Mouse (Mus musculus) heart, embryonic 11.5 days (tissue): ENCODE measurements around the gene Pax5. TPM values are rescaled to one million over a fixed set of nuclear protein-coding genes. Genes with fewer than 3 reads are reported as not detected.
A peak's percentile ranks its signal among the peaks of the same experiment; 100 is the strongest.

Experiments used
- ATAC-seq: fragments of 200-750 bp; cut with Nextera tagmentation; replicated peaks from 2 replicates; pipeline ENCODE4 v1.8.0; 2017; ENCODE audit warnings: moderate library complexity; ENCODE audit not compliant: insufficient number of reproducible peaks, low FRiP score, low TSS enrichment
- H3K27ac ChIP-seq: fragments of 300-500 bp; sonication (generic); 2 replicates; pipeline ENCODE4 v1.5.1; 2014; ENCODE audit warnings: mild to moderate bottlenecking, low read depth, low read length
- H3K27me3 ChIP-seq: fragments of 300-500 bp; sonication (generic); 2 replicates; pipeline ENCODE4 v1.6.1; 2014; ENCODE audit warnings: mild to moderate bottlenecking, low read length, mixed read lengths; ENCODE audit not compliant: control insufficient read depth, insufficient read depth
- H3K36me3 ChIP-seq: fragments of 300-500 bp; sonication (generic); 2 replicates; pipeline ENCODE4 v1.6.1; 2014; ENCODE audit warnings: mild to moderate bottlenecking, low read length, moderate library complexity, mixed read lengths; ENCODE audit not compliant: control insufficient read depth, insufficient read depth
- H3K4me1 ChIP-seq: fragments of 300-500 bp; sonication (generic); 2 replicates; pipeline ENCODE4 v1.6.1; 2014; ENCODE audit warnings: low read length; ENCODE audit not compliant: control insufficient read depth, insufficient read depth
- H3K4me2 ChIP-seq: fragments of 300-500 bp; sonication (generic); 2 replicates; pipeline ENCODE4 v1.6.1; 2014; ENCODE audit warnings: mild to moderate bottlenecking, moderate library complexity
- H3K4me3 ChIP-seq: fragments of 300-500 bp; sonication (generic); 2 replicates; pipeline ENCODE4 v1.5.1; 2014; ENCODE audit warnings: low read depth, low read length
- H3K9ac ChIP-seq: fragments of 300-500 bp; sonication (generic); 2 replicates; pipeline ENCODE4 v1.6.1; 2014; ENCODE audit warnings: mild to moderate bottlenecking, low read depth, low read length, moderate library complexity
- H3K9me3 ChIP-seq: fragments of 300-500 bp; sonication (generic); replicated peaks from 2 replicates; pipeline ENCODE4 v1.6.1; 2016; ENCODE audit warnings: low read length; ENCODE audit not compliant: control insufficient read depth
- WGBS: fragments of 180-500 bp; shearing (Covaris S2); extraction: QIAGEN DNeasy Blood & Tissue Kit; methylation state at CpG from one replicate; pipeline ENCODE4 v1.1.7; 2014; ENCODE audit not compliant: insufficient replicate concordance; 5-methylcytosine and 5-hydroxymethylcytosine counted together
- polyA plus RNA-seq: library from polyadenylated mRNA; unstranded; fragments of >200 nt; fragmentation: Nextera tagmentation; extraction: Ambion mirVana; gene quantifications from 2 replicates; pipeline ENCODE4 v1.2.1, GENCODE M21; 2014

Pax5 gene
- polyA plus RNA-seq, 1 experiment from 2014 or later, result not detected

GRCm38 (mm10) chr4:44709091-44709695 lies 1.1 kb downstream of the Pax5 start:
- Histone ChIP-seq H3K9me3 (no peaks in the 10 kb centered on the region), H3K27ac (no peak overlapping the region), H3K4me3 (no peak overlapping the region)

DNA sequence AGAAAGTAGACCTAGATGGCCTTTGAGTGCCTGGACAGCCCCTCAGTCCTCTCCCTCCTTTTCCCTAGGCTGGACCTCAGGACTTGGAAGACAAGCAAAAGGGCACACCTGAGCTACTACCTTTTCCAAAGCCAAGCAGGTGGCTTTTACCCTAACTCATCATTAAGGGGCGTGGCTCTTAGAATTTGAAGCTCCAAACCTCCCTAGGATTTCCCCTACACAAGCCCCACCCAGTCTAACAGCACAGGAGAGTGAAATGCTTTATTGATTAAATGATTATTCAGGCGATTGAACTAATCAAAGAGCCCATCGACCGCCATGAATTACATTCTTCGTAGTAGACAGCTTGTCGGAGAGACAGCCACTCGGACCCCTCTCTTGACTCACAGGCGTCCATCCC lies 2.0 kb downstream of the Pax5 start:
- H3K27ac ChIP-seq, result no peak overlapping the region
- ATAC-seq, result no peak
- no peaks in the 10 kb centered on the region for H3K9me3 ChIP-seq
- no peak overlapping the region for H3K4me3 ChIP-seq
- no peak overlapping the region for H3K4me2 ChIP-seq
- no peak overlapping the region for H3K9ac ChIP-seq
- WGBS, result 41% methylated on average over 8 of the region's 8 CpGs
- H3K4me1 ChIP-seq, result peaks cover 13% of the 10 kb centered on the region
- H3K36me3 ChIP-seq, result no peaks in the 10 kb centered on the region
- H3K27me3 ChIP-seq, result peaks cover 97% of the 10 kb centered on the region

More at GRCm38 (mm10) chr4:44709091-44709695, 1.1 kb downstream of the Pax5 start:
- Histone ChIP-seq H3K4me2 (no peak overlapping the region), H3K4me1 (peaks cover 10% of the 10 kb centered on the region), H3K9ac (no peak overlapping the region), H3K36me3 (no peaks in the 10 kb centered on the region), H3K27me3 (peaks cover 97% of the 10 kb centered on the region)
- no peak for ATAC-seq

- no peak for ATAC-seq
- no peaks in the 10 kb centered on the region for H3K9me3 ChIP-seq
- H3K9ac ChIP-seq, result no peak overlapping the region
- peaks cover 9% of the 10 kb centered on the region; the same call in 1 of the 2 replicates for H3K4me1 ChIP-seq
- H3K4me2 ChIP-seq, result no peak overlapping the region
- H3K4me3 ChIP-seq, result no peak overlapping the region
- H3K27ac ChIP-seq, result no peak overlapping the region
- peaks cover 97% of the 10 kb centered on the region for H3K27me3 ChIP-seq
- 17% methylated on average over 1 of the region's 1 CpGs for WGBS
- no peaks in the 10 kb centered on the region for H3K36me3 ChIP-seq
Measured at GRCm38 (mm10) chr4:44706865-44707264, 3.4 kb downstream of the Pax5 start.

- H3K27me3 ChIP-seq, result peaks cover 97% of the 10 kb centered on the region
- H3K9me3 ChIP-seq, result no peaks in the 10 kb centered on the region
- H3K4me1 ChIP-seq, result peaks cover 9% of the 10 kb centered on the region; the same call in 1 of the 2 replicates
- H3K36me3 ChIP-seq, result no peaks in the 10 kb centered on the region
- ATAC-seq, result no peak
- H3K9ac ChIP-seq, result no peak overlapping the region
- WGBS, result 6% methylated on average over 7 of the region's 7 CpGs
- no peak overlapping the region for H3K4me2 ChIP-seq
- H3K4me3 ChIP-seq, result no peak overlapping the region
- H3K27ac ChIP-seq, result no peak overlapping the region
Measured at GRCm38 (mm10) chr4:44705967-44706366, 4.3 kb downstream of the Pax5 start.

- Histone ChIP-seq H3K36me3 (no peaks in the 10 kb centered on the region), H3K9me3 (no peaks in the 10 kb centered on the region), H3K4me1 (peaks cover 9% of the 10 kb centered on the region; the same call in 1 of the 2 replicates), H3K9ac (no peak overlapping the region), H3K4me2 (peak overlapping the region; percentile 77; the same call in 1 of the 2 replicates), H3K27me3 (peaks cover 100% of the 10 kb centered on the region), H3K4me3 (no peak overlapping the region; the same call in 1 of the 2 replicates), H3K27ac (no peak overlapping the region)
- 1% methylated on average over 3 of the region's 3 CpGs for WGBS
- ATAC-seq, result no peak
Measured at GRCm38 (mm10) chr4:44705151-44705550, 5.1 kb downstream of the Pax5 start.

DNA sequence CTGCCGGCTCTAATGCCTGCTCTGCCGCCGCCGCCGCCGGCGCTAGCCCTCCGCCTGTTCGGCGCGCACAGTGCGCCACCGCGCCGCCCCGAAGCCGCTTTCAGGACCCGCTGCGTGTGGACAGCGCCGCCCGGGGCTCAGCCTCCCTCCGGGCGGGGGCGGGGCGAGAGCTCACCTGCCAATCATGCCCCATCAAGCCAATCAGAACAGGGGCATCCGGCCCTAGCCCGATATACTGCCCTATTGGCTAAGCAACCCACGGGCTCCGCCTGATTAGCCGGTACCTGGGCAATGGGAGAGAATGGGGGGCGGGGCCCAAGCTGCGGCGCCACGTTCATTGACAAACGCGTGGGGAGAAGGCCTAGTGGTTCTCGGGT lies 5.9 kb downstream of the Pax5 start:
- H3K27ac ChIP-seq, result no peak overlapping the region
- H3K4me2 ChIP-seq, result peak overlapping the region; percentile 77
- no peak overlapping the region for H3K9ac ChIP-seq
- no peaks in the 10 kb centered on the region for H3K9me3 ChIP-seq
- no peaks in the 10 kb centered on the region for H3K36me3 ChIP-seq
- H3K4me3 ChIP-seq, result peak overlapping the region; percentile 37
- peak; percentile 96 for ATAC-seq
- peaks cover 9% of the 10 kb centered on the region; the same call in 1 of the 2 replicates for H3K4me1 ChIP-seq
- peaks cover 100% of the 10 kb centered on the region for H3K27me3 ChIP-seq
- WGBS, result under 1% methylated on average over 38 of the region's 38 CpGs

GRCm38 (mm10) chr4:44703686-44704368 lies 6.5 kb downstream of the Pax5 start:
- Histone ChIP-seq H3K4me3 (peak overlapping the region; percentile 37), H3K27me3 (peaks cover 97% of the 10 kb centered on the region), H3K36me3 (no peaks in the 10 kb centered on the region), H3K27ac (no peak overlapping the region), H3K4me1 (peaks cover 9% of the 10 kb centered on the region; the same call in 1 of the 2 replicates), H3K9me3 (no peaks in the 10 kb centered on the region), H3K4me2 (peak overlapping the region; percentile 77), H3K9ac (no peak overlapping the region)
- under 1% methylated on average over 61 of the region's 66 CpGs for WGBS
- ATAC-seq, result 0 out of 2 replicates have a peak, but pooled peaks have one; percentile 9

DNA sequence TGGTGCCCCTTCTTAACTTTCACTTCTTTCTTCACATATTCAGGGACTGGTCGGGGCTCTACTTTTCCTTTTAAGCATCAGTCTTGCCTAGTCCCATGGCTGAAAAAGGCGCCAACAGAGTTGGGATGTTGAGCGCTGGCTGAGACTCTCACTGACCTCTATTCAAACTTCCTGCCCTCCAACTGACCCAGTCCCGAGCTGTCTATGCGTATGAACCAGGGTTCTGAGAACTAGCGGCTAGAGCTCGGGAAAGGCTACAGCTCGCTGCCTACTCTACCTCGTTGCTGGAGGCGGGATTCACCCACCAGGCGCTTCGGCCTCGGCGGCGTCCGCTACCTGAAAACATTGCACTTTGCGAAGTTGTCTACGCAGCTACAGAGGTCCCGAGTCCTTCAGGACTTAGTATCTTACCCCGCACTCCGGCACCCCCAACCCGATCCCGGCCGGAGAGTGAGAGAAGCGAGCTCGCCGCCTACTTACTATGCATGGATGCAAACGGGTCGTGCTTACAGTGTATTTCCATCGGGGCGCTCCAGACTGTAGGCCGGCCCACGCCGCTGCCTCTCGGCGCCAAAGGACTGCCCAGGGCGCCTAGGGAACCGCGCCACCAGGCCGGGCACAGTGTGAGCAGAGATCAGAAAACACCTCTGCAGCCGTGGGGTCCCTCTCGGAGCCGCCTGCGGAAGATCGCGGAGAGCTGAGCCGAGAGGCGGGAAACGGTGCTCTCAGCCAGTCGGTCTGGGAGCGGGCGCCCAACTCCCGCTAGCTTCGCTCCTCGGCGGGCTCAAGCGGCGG lies 7.2 kb downstream of the Pax5 start:
- no peak overlapping the region for H3K27ac ChIP-seq
- ATAC-seq, result no peak
- peaks cover 95% of the 10 kb centered on the region for H3K27me3 ChIP-seq
- no peak overlapping the region for H3K9ac ChIP-seq
- H3K4me3 ChIP-seq, result peak overlapping the region; percentile 37
- no peaks in the 10 kb centered on the region for H3K9me3 ChIP-seq
- H3K4me2 ChIP-seq, result peak overlapping the region; percentile 77
- H3K36me3 ChIP-seq, result no peaks in the 10 kb centered on the region
- 2% methylated on average over 58 of the region's 58 CpGs for WGBS
- peaks cover 9% of the 10 kb centered on the region; the same call in 1 of the 2 replicates for H3K4me1 ChIP-seq
